Comparison of ENCODE assay signal across 1 mouse cellular context in genomic region chr8:13785250-13785763, GRCm38 (mm10).
TF ChIP-seq lines count a peak whose summit lies in the region.

Gene Upf3a, plus strand, starts transcription at chr8:13785615.

TF ChIP-seq in CH12.LX, 34 proteins besides CTCF, POLR2A, EP300 and RAD21 (continued from another document):
- no peak for TF ChIP-seq E2F4 (IDR thresholded peaks at IDR 0.05; ENCODE audit: insufficient replicate concordance, low read depth, low read length)
- peak; percentile 73 for TF ChIP-seq HCFC1 (IDR thresholded peaks at IDR 0.05; ENCODE audit: low read depth, low read length)
- peak; percentile 98 for TF ChIP-seq NELFE (IDR thresholded peaks at IDR 0.05; ENCODE audit: low read depth, low read length)
- TF ChIP-seq ZNF384 (IDR thresholded peaks at IDR 0.05; ENCODE audit: low read depth, low read length): no peak
- TF ChIP-seq TBP (conservative IDR thresholded peaks at IDR 0.05; ENCODE audit: low read depth, low read length): peak; percentile 97
- TF ChIP-seq MYC (IDR thresholded peaks at IDR 0.05; ENCODE audit: low read depth, low read length): peak; percentile 91
- TF ChIP-seq PAX5 (IDR thresholded peaks at IDR 0.05; ENCODE audit: low read length): no peak
- no peak for TF ChIP-seq KAT2A (IDR thresholded peaks at IDR 0.05; ENCODE audit: insufficient replicate concordance, low read length)
- TF ChIP-seq MAZ (IDR thresholded peaks at IDR 0.05; ENCODE audit: low read depth, low read length): peak; percentile 93
- peak; percentile 96 for TF ChIP-seq MXI1 (IDR thresholded peaks at IDR 0.05; ENCODE audit: low read depth, low read length)
- TF ChIP-seq MAX (IDR thresholded peaks at IDR 0.05; ENCODE audit: low read length): peak; percentile 95
- peak; percentile 66 for TF ChIP-seq ELF1 (IDR thresholded peaks at IDR 0.05; ENCODE audit: low read depth, low read length)
- no peak for TF ChIP-seq JUN (IDR thresholded peaks at IDR 0.05; ENCODE audit: insufficient read depth, low read depth, low read length)
- peak; percentile 57 for TF ChIP-seq NRF1 (IDR thresholded peaks at IDR 0.05; ENCODE audit: low read depth, low read length)
- TF ChIP-seq BHLHE40 (IDR thresholded peaks at IDR 0.05; ENCODE audit: low read depth, low read length): peak; percentile 93
- peak; percentile 92 for TF ChIP-seq SIN3A (IDR thresholded peaks at IDR 0.05; ENCODE audit: low read length)
- peak; percentile 50; the same call in 1 of the 2 replicates for TF ChIP-seq IRF4 (IDR thresholded peaks at IDR 0.05; ENCODE audit: low read depth, low read length)
- no peak for TF ChIP-seq MAFK (IDR thresholded peaks at IDR 0.05; ENCODE audit: insufficient replicate concordance, low read length)
- TF ChIP-seq SMC3 (IDR thresholded peaks at IDR 0.05; ENCODE audit: low read depth, low read length): peak; percentile 16
- peak; percentile 61 for TF ChIP-seq ETS1 (conservative IDR thresholded peaks at IDR 0.05; ENCODE audit: low read depth, low read length)
- TF ChIP-seq GABPA (IDR thresholded peaks at IDR 0.05; ENCODE audit: insufficient replicate concordance, low read depth, low read length): no peak
- no peak for TF ChIP-seq CHD1 (IDR thresholded peaks at IDR 0.05; ENCODE audit: low read depth, low read length)
- TF ChIP-seq POLR2AphosphoS2 (IDR thresholded peaks at IDR 0.05; ENCODE audit: low read depth, low read length): peak; percentile 92; the same call in 1 of the 2 replicates
- peak; percentile 98 for TF ChIP-seq ZMIZ1 (IDR thresholded peaks at IDR 0.05; ENCODE audit: low read depth, low read length)
